Mouse (Mus musculus) layer of hippocampus, postnatal 36 days (tissue): Measurements from ENCODE around the gene Syt12. TPM values are rescaled to one million over a fixed set of nuclear protein-coding genes. Genes with fewer than 3 reads are reported as not detected.
A peak's percentile ranks its signal among the peaks of the same experiment; 100 is the strongest.

Experiments
- DNase-seq, 2 experiments: peaks; one replicate each; pipeline ENCODE4 v3.0.0; 2022
- total RNA-seq, 2 experiments: library from RNA; stranded (reverse); gene quantifications; 2 replicates each; pipeline ENCODE4 v1.2.3; 2021

Syt12 gene
- total RNA-seq, 2 experiments from 2014 or later, result 26.1 to 30.0 TPM

- peak; percentile 50 to 51 for DNase-seq
Observed at GRCm38 (mm10) chr19:4397798-4398629, 79.2 kb downstream of the Syt12 start, which contains the start of gene Kdm2a. Kdm2a (minus strand) TSS chr19:4398285.

GRCm38 (mm10) chr19:4396998-4397797, 80.0 kb downstream of the Syt12 start:
- DNase-seq, result peak; percentile 92 to 95

- peak; percentile 11 to 19 for DNase-seq
Observed at GRCm38 (mm10) chr19:4396081-4396997, 80.9 kb downstream of the Syt12 start.

Other genes starting within 250 kb of the Syt12 start
- 10 to 100 TPM; 12.4 to 16.6 TPM for gene Pold4, start 245.5 kb downstream of the Syt12 start, total RNA-seq
- gene Ssh3, start 208.3 kb downstream of the Syt12 start, total RNA-seq, result 10 to 100 TPM; 53.4 to 59.5 TPM
- 10 to 100 TPM; 65.2 to 66.9 TPM for gene Ankrd13d, start 194.3 kb downstream of the Syt12 start, total RNA-seq
- gene Grk2, start 171.2 kb downstream of the Syt12 start, total RNA-seq, result 100 to 1,000 TPM; 195 to 208 TPM
- gene Kdm2a, start 79.2 kb downstream of the Syt12 start, total RNA-seq, result 10 to 100 TPM; 82.4 to 85.3 TPM
- gene Rhod, start 38.0 kb downstream of the Syt12 start, total RNA-seq, result 1 to 10 TPM in 1 of 2 experiments, under 1 TPM in 1; 0.35 to 1.3 TPM
- gene 2010003K11Rik, start 21.1 kb upstream of the Syt12 start, total RNA-seq, result not detected
- 10 to 100 TPM; 56.1 to 61.9 TPM for gene Pcx, start 33.0 kb upstream of the Syt12 start, total RNA-seq
- 10 to 100 TPM; 35.0 to 35.3 TPM for gene Lrfn4, start 138.2 kb upstream of the Syt12 start, total RNA-seq
- gene Rce1, start 148.2 kb upstream of the Syt12 start, total RNA-seq, result 10 to 100 TPM; 23.9 to 26.0 TPM
- 1 to 10 TPM; 1.4 to 1.7 TPM for gene Gm960, start 221.2 kb upstream of the Syt12 start, total RNA-seq
- 100 to 1,000 TPM; 575 to 585 TPM for gene Sptbn2, start 233.7 kb upstream of the Syt12 start, total RNA-seq